Mouse (Mus musculus) CH12.LX (cell line): ENCODE data around the gene Slc27a2. TPM values are rescaled to one million over a fixed set of nuclear protein-coding genes. Genes with fewer than 3 reads are reported as not detected.

Experiments
- DNase-seq: peaks from one replicate; pipeline ENCODE4 v3.0.0-alpha.2; 2013; ENCODE audit errors: extremely low read depth
- H3K27ac ChIP-seq: 2 replicates; pipeline ENCODE4 v1.5.1; 2012; ENCODE audit warnings: low read depth, mild to moderate bottlenecking, control low read depth, moderate library complexity; ENCODE audit not compliant: insufficient read depth
- H3K27me3 ChIP-seq: replicated peaks from 2 replicates; pipeline ENCODE3; 2012; ENCODE audit warnings: inconsistent platforms
- H3K36me3 ChIP-seq, 2 experiments: replicated peaks in 1 of 2; 2 replicates each; pipeline versions ENCODE3 to v1.6.1; 2012; ENCODE audit warnings: inconsistent platforms in 1 of 2, low read length in 1 of 2, mild to moderate bottlenecking in 1 of 2, mixed read lengths in 1 of 2, moderate library complexity in 1 of 2; ENCODE audit not compliant: control insufficient read depth in 1 of 2, insufficient read depth in 1 of 2
- H3K4me1 ChIP-seq, 2 experiments: 2 replicates each; pipeline ENCODE4 v1.6.1; 2012; ENCODE audit warnings: inconsistent platforms in 1 of 2, moderate library complexity in 1 of 2; ENCODE audit not compliant: insufficient read depth in 2 of 2, control insufficient read depth in 1 of 2
- H3K4me2 ChIP-seq: 2 replicates; pipeline ENCODE4 v1.6.1; 2012; ENCODE audit warnings: low read depth, mild to moderate bottlenecking, control low read depth; ENCODE audit not compliant: poor library complexity, insufficient read depth, severe bottlenecking
- H3K4me3 ChIP-seq, 3 experiments: fragments of 150-350 bp in 1 of 3; sonication (generic) in 1 of 3; replicated peaks in 1 of 3; 2 replicates each; pipeline versions ENCODE3 to v1.5.1; 2011 to 2012; ENCODE audit warnings: low read depth in 2 of 3, low read length in 2 of 3, mild to moderate bottlenecking in 2 of 3, moderate library complexity in 2 of 3, control low read depth in 1 of 3, improper control_type of control experiment in 1 of 3, inconsistent platforms in 1 of 3, mixed read lengths in 1 of 3; ENCODE audit not compliant: poor library complexity in 1 of 3
- H3K79me2 ChIP-seq: replicated peaks from 2 replicates; pipeline ENCODE4 v1.6.1; 2012; ENCODE audit warnings: mild to moderate bottlenecking, moderate library complexity; ENCODE audit not compliant: control insufficient read depth, poor library complexity, insufficient read depth, severe bottlenecking; ENCODE audit errors: extremely low read depth
- H3K9ac ChIP-seq: 2 replicates; pipeline ENCODE4 v1.6.1; 2012; ENCODE audit warnings: low read depth, mild to moderate bottlenecking, control low read depth, moderate library complexity; ENCODE audit not compliant: insufficient read depth
- H3K9me3 ChIP-seq: replicated peaks from 2 replicates; pipeline ENCODE3; 2012; ENCODE audit warnings: low read length, inconsistent platforms, mixed read lengths
- CHD1 ChIP-seq: IDR thresholded peaks from 2 replicates; pipeline ENCODE4 v1.6.1; 2012; ENCODE audit warnings: low read depth, low read length, improper control_type of control experiment, inconsistent platforms
- CTCF ChIP-seq, 2 experiments: IDR thresholded peaks in 1 of 2; conservative IDR thresholded peaks in 1 of 2; 2 replicates each; pipeline ENCODE4 v1.5.1; 2011 to 2012; ENCODE audit warnings: low read depth in 2 of 2, low read length in 2 of 2, improper control_type of control experiment in 1 of 2, inconsistent platforms in 1 of 2, mild to moderate bottlenecking in 1 of 2, moderate library complexity in 1 of 2
- ETS1 ChIP-seq: conservative IDR thresholded peaks from 2 replicates; pipeline ENCODE4 v1.6.1; 2012; ENCODE audit warnings: low read depth, mild to moderate bottlenecking, inconsistent platforms, low read length, improper control_type of control experiment, moderate library complexity
- HCFC1 ChIP-seq: IDR thresholded peaks from 2 replicates; pipeline ENCODE4 v1.6.1; 2012; ENCODE audit warnings: low read depth, mild to moderate bottlenecking, inconsistent platforms, low read length, improper control_type of control experiment
- JUN ChIP-seq: IDR thresholded peaks from 2 replicates; pipeline ENCODE4 v1.6.1; 2011; ENCODE audit warnings: low read depth, mild to moderate bottlenecking, low read length, improper control_type of control experiment, moderate library complexity; ENCODE audit not compliant: insufficient read depth
- JUND ChIP-seq: conservative IDR thresholded peaks from 2 replicates; pipeline ENCODE4 v1.6.1; 2011; ENCODE audit warnings: low read depth, low read length, improper control_type of control experiment
- MAFK ChIP-seq: IDR thresholded peaks from 2 replicates; pipeline ENCODE4 v1.6.1; 2011; ENCODE audit warnings: low read length, improper control_type of control experiment; ENCODE audit not compliant: insufficient replicate concordance
- MAX ChIP-seq: IDR thresholded peaks from 2 replicates; pipeline ENCODE4 v1.6.1; 2011; ENCODE audit warnings: low read length, improper control_type of control experiment
- MXI1 ChIP-seq: IDR thresholded peaks from 2 replicates; pipeline ENCODE4 v1.6.1; 2011; ENCODE audit warnings: mild to moderate bottlenecking, low read depth, low read length, improper control_type of control experiment
- NELFE ChIP-seq: IDR thresholded peaks from 2 replicates; pipeline ENCODE4 v1.6.1; 2011; ENCODE audit warnings: low read depth, low read length, improper control_type of control experiment
- NRF1 ChIP-seq: IDR thresholded peaks from 2 replicates; pipeline ENCODE4 v1.6.1; 2014; ENCODE audit warnings: low read depth, mild to moderate bottlenecking, inconsistent platforms, low read length, improper control_type of control experiment, moderate library complexity
- PAX5 ChIP-seq: IDR thresholded peaks from 2 replicates; pipeline ENCODE4 v1.6.1; 2012; ENCODE audit warnings: low read length, inconsistent platforms, mixed read lengths
- POLR2A ChIP-seq: IDR thresholded peaks from 2 replicates; pipeline ENCODE4 v1.6.1; 2011; ENCODE audit warnings: low read depth, mild to moderate bottlenecking, improper control_type of control experiment, low read length
- POLR2AphosphoS2 ChIP-seq: IDR thresholded peaks from 2 replicates; pipeline ENCODE4 v1.6.1; 2011; ENCODE audit warnings: low read depth, low read length, improper control_type of control experiment
- RCOR1 ChIP-seq: conservative IDR thresholded peaks from 2 replicates; pipeline ENCODE4 v1.6.1; 2012; ENCODE audit warnings: low read depth, mild to moderate bottlenecking, inconsistent platforms, low read length, improper control_type of control experiment
- UBTF ChIP-seq: IDR thresholded peaks from 2 replicates; pipeline ENCODE4 v1.6.1; 2012; ENCODE audit warnings: low read depth, mild to moderate bottlenecking, inconsistent platforms, low read length, improper control_type of control experiment, moderate library complexity
- USF2 ChIP-seq: conservative IDR thresholded peaks from 2 replicates; pipeline ENCODE4 v1.6.1; 2011; ENCODE audit warnings: low read depth, low read length, improper control_type of control experiment
- ZC3H11A ChIP-seq: IDR thresholded peaks from 2 replicates; pipeline ENCODE4 v1.6.1; 2012; ENCODE audit warnings: low read depth, mild to moderate bottlenecking, inconsistent platforms, low read length, improper control_type of control experiment
- ZKSCAN1 ChIP-seq: IDR thresholded peaks from 2 replicates; pipeline ENCODE4 v1.6.1; 2012; ENCODE audit warnings: low read depth, inconsistent platforms, low read length, improper control_type of control experiment, borderline replicate concordance
- ZMIZ1 ChIP-seq: IDR thresholded peaks from 2 replicates; pipeline ENCODE4 v1.6.1; 2012; ENCODE audit warnings: low read depth, mild to moderate bottlenecking, inconsistent platforms, low read length, improper control_type of control experiment
- dilution Hi-C: fragments of 300-500 bp; cut with MboI; formaldehyde crosslinking; loops from 2 replicates; pipeline ENCODE4 v1.14.3; 2020; ENCODE audit warnings: low sequenced_read_pairs; ENCODE audit not compliant: extremely low pct_unique_long_range_greater_than_20kb, extremely low pct_ligation_motif_present
- in situ Hi-C: fragments of 300-500 bp; cut with MboI; formaldehyde crosslinking; loops from 3 replicates; pipeline ENCODE4 v1.14.3; 2019; ENCODE audit warnings: low sequenced_read_pairs, low pct_ligation_motif_present, low pct_unique_long_range_greater_than_20kb, mixed read lengths
- polyA plus RNA-seq: library from polyadenylated mRNA; unstranded; fragments of >175 nt; gene quantifications from 2 replicates; pipeline ENCODE4 v1.2.1, GENCODE M21; 2012; ENCODE audit warnings: low read depth; ENCODE audit not compliant: insufficient read length
- total RNA-seq, 2 experiments: library from RNA; depleted of rRNA; stranded (reverse); fragments of 300-350 nt in 1 of 2; fragments of >200 nt in 1 of 2; gene quantifications; 2 replicates each; pipeline ENCODE4 v1.2.3; 2012 to 2014

Slc27a2 gene
- total and polyA plus RNA-seq, 3 experiments = not detected

GRCm38 (mm10) chr2:126575391-126576176, 23.4 kb downstream of the Slc27a2 start:
- H3K79me2 ChIP-seq = no peaks in the 10 kb centered on the region
- H3K9ac ChIP-seq = no peak overlapping the region
- peaks cover 4% of the 10 kb centered on the region for H3K27me3 ChIP-seq
- no peak for TF ChIP-seq JUN
- TF ChIP-seq CTCF (conservative IDR thresholded peaks at IDR 0.05 in 1 of 2, IDR thresholded peaks at IDR 0.05 in 1 of 2; ENCODE audit: low read depth in 2 of 2, low read length in 2 of 2) = peak; percentile 10 to 34; a peak in 2 of 4 replicates
- H3K4me1 ChIP-seq = peaks cover 4 to 6% of the 10 kb centered on the region in 2 experiments
- H3K4me3 ChIP-seq = no peak overlapping the region
- in situ Hi-C loops (no loop called here), dilution Hi-C loops (no loop called here)
- peaks cover 6% of the 10 kb centered on the region for H3K9me3 ChIP-seq
- DNase-seq = no peak
- no peak overlapping the region for H3K27ac ChIP-seq
- no peaks in the 10 kb centered on the region for H3K36me3 ChIP-seq
- no peak overlapping the region for H3K4me2 ChIP-seq

DNA sequence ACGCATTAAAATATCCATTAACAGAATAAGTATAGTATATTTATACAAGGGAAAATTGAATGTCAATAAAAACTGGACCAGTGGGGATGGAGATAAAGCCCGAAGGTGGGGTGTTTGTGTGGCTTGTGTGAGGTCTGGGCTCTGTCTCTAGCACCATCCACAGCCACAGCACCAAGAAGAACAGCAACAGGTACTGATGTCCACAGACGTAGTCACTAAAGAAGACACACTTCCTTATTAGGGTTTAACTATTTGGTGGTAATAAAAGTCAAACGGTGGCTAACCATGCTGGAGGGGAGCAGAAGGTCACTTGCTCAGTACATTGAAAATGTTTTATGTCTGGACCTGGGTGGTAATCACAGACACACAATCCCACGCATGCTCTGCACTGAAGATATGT, 25.2 kb downstream of the Slc27a2 start:
- in situ Hi-C loops (no loop called here), dilution Hi-C loops (no loop called here)
- no peak for TF ChIP-seq POLR2AphosphoS2
- Histone ChIP-seq H3K4me3 (no peak overlapping the region), H3K27me3 (peaks cover 2% of the 10 kb centered on the region), H3K79me2 (no peaks in the 10 kb centered on the region), H3K9me3 (no peaks in the 10 kb centered on the region), H3K36me3 (no peaks in the 10 kb centered on the region), H3K27ac (no peak overlapping the region), H3K4me2 (no peak overlapping the region), H3K9ac (no peak overlapping the region), H3K4me1 (peaks cover 1 to 2% of the 10 kb centered on the region in 2 experiments; a peak in 3 of 4 replicates)
- DNase-seq = no peak

- no peak for TF ChIP-seq NRF1
- TF ChIP-seq UBTF = no peak
- no peak for TF ChIP-seq ZKSCAN1
- no peak for TF ChIP-seq ETS1
- TF ChIP-seq CHD1 = no peak
- TF ChIP-seq NELFE = no peak
- no peak for TF ChIP-seq MAX
- TF ChIP-seq MAFK = no peak
- TF ChIP-seq PAX5 = no peak
- no peak for TF ChIP-seq HCFC1
- TF ChIP-seq MXI1 = no peak
- TF ChIP-seq ZMIZ1 = no peak
- TF ChIP-seq RCOR1 = no peak
- no peak for TF ChIP-seq USF2
- TF ChIP-seq POLR2A = no peak
- no peak for TF ChIP-seq POLR2AphosphoS2
- no peak for TF ChIP-seq CTCF (conservative IDR thresholded peaks at IDR 0.05 in 1 of 2, IDR thresholded peaks at IDR 0.05 in 1 of 2; ENCODE audit: low read depth in 2 of 2, low read length in 2 of 2)
- no peak for TF ChIP-seq JUND
- no peak for TF ChIP-seq ZC3H11A
- in situ Hi-C loops (no loop called here), dilution Hi-C loops (no loop called here)
- H3K4me3 ChIP-seq = no peak overlapping the region
- no peak overlapping the region for H3K4me2 ChIP-seq
- H3K36me3 ChIP-seq = no peaks in the 10 kb centered on the region
- no peak for DNase-seq
- no peaks in the 10 kb centered on the region for H3K27me3 ChIP-seq
- no peaks in the 10 kb centered on the region; a peak in 1 of 4 replicates for H3K4me1 ChIP-seq
- H3K9me3 ChIP-seq = no peaks in the 10 kb centered on the region
- H3K79me2 ChIP-seq = no peaks in the 10 kb centered on the region
- H3K27ac ChIP-seq = no peak overlapping the region
- no peak overlapping the region for H3K9ac ChIP-seq
These were observed 27.1 kb downstream of the Slc27a2 start for GRCm38 (mm10) chr2:126579282-126579681.
